Mouse (Mus musculus) megakaryocyte-erythroid progenitor cell, adult 5-6 weeks (primary cell): ENCODE results near the gene St6galnac6. TPM values are rescaled to one million over a fixed set of nuclear protein-coding genes. Genes with fewer than 3 reads are reported as not detected.

ENCODE experiments used
- ATAC-seq: replicated peaks from 2 replicates; pipeline ENCODE4 v1.8.0; 2016; ENCODE audit warnings: mild to moderate bottlenecking, inconsistent platforms; ENCODE audit not compliant: severe bottlenecking, poor library complexity, low FRiP score, low TSS enrichment
- total RNA-seq, 2 experiments: library from RNA; stranded (forward) in 1 of 2; stranded (reverse) in 1 of 2; fragments of 200-1000, 215-1000 nt in 1 of 2; fragments of >200 nt in 1 of 2; fragmentation: Nextera tagmentation in 1 of 2; gene quantifications; 2 replicates each; pipeline ENCODE4 v1.2.3; 2014 to 2017

St6galnac6 gene
- total RNA-seq, 2 experiments from 2014 or later, result 6.5 to 19.1 TPM

DNA sequence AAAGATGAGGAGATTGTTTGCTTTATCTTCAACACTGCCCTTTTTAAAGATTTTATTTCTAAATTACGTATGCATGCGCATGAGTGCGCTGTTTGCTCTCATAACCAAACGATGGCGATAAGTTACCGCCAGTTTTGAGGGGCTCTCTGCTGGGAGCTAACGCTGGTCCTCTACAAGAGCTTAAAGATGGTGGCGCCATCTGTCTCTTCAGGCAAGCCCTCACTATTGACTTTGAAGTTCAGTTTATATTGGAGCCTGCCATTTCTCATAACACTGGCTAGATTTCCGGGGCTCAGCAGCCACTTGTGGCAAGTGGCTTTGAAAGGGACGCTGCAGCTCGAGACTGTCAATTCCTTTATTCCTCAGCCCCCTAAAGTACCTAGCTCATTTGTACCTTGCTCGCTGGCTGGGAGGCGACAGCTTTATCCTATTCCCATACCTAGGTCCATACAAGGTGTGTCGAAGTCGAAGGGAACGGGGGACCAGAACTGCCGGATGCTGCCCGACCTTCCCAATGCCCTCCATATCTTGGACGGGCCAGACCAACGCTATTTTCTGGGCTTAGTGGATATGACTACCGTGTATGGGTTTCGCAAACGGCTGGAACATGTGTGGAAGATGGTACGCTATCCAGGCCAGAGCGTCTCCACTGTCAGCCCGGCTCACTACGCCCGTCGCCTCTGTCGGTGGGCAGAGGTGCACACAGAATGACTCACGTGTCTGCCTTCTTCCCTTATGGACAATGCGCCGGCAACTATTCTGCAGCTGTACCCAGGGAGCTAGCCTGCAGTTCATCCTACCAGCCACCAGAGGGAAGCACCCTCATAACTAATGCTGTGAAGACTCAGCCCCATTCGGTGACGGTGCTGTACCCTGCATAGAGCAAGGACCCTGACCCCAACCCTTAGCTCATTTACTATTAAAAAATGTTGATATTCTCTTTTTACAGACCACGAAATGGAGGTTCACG lies 16.4 kb upstream of the St6galnac6 start:
- peak; percentile 50 for ATAC-seq

DNA sequence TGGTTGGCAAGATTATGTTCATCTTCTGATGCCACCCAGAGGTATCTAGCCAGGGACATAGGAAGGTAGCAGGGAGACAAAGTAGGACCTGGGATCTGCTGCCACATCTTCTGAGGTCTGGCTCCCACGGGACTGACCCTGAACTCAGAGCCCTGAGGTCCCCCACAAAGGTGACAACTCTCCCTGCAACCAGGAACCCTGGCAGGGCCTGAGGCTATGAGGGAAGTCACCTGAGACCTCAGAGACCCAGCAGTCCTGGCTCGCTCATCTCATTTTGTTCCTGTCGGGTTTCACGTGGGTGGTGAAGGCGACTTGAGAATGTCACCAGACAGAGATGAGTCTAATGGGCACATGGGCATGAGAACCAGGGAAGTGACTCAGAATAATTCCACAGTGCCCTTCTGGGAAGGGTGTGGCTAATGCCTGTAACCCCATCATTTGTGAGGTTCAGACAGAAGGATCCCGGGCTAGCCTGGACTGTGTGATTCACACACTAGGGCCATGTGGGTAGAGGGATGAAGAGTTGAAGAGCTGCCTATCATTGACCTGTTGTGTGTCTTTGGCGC lies 14.3 kb upstream of the St6galnac6 start:
- no peak for ATAC-seq

DNA sequence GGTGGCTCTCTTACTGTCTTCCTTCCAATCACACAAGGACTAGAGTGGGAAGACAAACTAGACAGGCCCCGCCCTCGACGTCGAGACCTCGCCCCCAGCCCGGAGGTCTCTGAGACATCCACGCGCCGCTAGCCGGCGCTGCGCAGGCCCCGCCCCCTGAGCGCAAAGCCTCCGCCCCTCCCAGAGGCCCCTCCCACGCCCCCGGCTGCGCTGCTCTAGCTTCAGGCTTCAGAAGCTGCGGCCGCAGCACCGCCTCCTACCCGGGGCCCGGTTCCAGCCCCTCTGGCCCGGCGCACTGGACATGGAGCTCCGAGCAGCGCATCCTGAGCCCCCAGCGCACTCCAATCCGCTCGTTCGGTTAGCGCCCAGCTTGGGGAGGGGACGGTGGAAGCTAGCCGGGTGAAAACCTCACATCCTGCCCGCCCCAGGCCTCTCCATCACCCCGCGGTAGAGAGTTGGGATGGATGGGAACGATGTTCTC lies 12.6 kb upstream of the St6galnac6 start, which contains the start of gene St6galnac4:
Gene St6galnac4 (plus strand): TSS at position 225 of the 481 bp plus-strand sequence.
- peak; percentile 76 for ATAC-seq

DNA sequence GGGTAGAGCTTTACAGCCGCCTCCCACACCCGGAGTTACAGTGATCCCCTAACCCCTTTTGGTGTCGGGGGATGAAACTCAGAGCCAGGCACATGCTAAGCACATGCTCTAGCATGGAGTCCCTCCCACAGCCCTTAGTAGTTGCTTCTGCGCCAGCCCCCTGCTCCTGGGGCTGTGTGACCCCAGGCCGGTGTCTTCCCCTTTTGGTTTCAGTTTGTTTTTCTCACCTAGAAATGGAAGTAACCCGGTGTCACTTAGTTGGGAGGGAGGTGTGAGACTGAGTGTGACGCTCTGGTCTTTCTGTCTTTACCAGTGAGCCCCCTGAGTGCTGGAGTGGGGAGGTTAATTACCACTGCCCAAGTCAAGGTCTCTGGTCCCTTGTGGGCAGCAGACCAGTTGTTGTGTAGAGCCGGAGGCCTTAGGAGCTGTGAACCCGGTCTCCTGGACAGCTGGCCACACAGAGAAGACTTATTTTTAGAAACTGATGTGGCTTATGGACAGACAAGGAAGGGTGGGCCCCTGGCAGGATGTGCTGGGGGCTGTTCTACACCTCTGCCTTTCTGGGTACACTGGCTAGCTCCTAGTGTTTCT lies 11.7 kb upstream of the St6galnac6 start:
- ATAC-seq, result peak; percentile 10; the same call in 1 of the 2 replicates

DNA sequence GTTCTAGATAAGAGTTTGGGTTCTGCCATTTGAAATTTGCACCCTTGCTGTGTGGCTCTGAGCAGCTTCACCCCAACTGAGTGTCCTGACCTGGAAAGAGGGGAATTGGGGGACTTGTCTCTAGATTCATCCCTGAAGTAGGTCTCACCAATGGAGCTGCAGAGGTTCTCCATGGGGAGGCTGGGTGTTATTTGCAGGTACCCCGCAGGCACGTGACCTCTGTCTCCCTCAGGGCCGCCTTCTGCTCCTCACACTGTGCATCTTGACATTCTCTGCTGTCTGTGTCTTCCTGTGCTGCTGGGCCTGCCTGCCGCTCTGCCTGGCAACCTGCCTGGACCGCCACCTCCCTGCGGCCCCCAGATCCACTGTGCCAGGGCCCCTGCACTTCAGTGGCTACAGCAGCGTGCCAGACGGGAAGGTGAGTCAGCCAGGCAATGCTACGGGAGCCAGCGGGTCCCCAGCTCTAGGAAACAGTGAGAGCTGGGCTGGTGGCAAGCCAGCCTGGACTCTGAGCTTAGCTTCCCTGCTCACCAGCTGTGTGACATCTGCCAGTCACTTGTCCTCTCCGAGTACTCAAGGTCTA lies 10.2 kb upstream of the St6galnac6 start:
- ATAC-seq, result no peak

DNA sequence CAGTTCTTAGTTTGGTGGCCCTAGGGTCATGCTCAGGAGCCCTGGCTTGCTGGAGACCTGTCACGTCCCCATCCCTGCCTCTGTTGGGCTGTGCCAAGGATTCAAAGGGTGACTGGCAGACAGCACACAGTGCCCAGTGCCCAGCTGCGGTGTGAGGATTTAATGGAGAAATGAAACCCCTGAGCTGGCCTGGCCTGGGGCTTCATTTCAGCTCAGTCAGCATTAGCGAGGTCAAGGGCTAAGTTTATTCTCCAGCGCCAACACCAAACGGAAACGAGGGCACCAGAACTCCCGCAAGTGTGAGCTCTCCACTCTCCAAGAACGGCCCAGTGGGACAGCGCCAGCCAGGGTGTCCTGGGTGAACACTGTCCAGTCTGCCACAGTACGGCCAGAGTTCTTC lies 9.3 kb upstream of the St6galnac6 start:
- no peak for ATAC-seq

DNA sequence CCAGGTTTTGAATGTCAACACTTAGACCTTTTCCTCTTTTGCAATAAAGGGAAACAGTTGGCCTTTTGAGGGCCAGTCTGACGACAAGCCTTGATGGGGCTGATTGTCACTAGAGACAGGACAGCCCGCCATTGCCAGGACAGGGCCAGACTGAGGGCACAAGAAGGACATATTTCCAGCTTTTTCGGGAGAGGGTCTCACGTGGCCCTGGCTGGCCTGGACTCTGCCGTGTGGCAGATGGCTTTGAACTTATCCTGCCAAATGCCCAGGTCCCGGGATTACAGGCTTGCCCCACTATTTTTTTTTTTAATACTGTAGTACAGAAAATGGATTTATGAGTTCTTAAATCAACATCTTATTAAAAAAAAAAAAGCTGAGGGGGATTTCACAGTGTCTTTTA lies 8.3 kb upstream of the St6galnac6 start:
- no peak for ATAC-seq

DNA sequence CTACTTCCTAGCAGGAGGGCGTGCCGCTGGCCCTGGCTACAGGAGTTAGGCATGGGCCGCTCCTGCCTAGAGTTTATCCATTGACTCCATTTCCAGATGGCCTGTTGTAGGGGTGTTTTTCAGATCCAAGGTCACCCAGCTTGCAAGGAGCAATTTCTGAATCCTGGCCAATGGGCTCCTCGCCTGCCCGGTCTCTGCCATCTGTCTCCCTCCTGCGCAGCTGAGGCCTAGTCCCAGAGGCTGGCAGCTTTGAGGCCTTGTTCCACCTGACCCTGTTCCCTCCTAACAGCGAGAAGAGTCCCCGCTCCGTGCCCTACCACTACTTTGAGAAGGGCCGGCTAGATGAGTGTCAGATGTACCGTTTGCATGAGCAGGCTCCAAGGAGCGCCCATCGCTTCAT lies 2.8 kb upstream of the St6galnac6 start:
- ATAC-seq, result no peak

DNA sequence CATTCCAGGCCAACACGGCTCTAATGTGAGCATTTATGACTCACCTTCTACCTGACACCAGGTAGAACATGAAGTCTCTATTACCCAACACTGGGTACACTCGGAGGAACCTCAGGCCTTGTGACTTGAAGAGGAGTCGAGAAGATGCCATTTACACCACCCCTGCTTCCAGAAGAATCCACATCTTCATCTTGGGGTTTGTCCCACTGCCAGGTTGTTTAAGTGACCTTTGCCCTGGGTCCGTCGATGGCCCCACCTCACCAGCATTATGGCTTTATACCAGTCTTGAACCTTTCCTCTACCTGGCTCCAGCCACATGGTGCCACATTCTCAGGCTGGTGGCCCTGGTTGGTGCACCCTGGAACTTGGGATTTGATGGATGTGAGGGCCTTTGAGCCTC lies 2.3 kb upstream of the St6galnac6 start:
- no peak for ATAC-seq

DNA sequence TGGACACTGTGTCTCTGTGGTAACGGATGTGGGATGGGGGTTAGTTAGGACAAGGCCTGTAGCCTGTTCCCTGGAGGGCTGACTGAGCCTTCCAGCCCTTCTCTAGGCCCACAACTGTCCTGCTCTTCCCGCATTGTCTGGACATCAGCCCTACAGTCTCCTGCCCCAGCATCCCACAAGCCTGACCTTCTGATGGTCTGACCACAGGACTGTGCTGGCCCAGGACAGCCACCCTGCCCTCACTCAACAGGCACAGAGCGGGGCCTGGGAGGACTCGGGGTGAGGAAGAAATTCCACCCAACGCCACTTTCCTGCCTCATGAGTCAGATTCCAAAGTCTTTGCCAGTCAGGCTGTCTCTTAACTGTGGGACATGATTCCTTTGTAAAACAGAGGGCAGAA lies 1.8 kb upstream of the St6galnac6 start:
- ATAC-seq, result no peak

DNA sequence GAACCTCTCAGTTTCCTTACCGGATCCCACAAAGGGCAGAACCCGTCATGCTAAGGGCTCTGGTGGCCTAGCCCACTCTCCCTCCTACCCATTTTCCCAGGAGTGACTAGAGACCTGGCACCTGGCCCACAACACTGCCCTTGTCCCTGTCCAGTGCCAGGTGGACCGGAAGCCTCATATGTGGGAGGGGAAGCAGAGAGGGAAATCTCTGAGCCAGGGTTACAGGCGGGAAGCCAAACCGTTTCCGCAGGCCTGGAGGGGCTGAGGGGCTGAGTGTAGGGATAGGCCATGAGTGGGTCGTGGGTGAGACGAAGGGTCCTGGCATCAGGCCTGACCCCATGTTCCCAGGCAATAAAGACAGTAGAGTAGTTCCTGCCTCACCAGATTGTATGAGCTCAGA lies 1.0 kb upstream of the St6galnac6 start:
- no peak for ATAC-seq

DNA sequence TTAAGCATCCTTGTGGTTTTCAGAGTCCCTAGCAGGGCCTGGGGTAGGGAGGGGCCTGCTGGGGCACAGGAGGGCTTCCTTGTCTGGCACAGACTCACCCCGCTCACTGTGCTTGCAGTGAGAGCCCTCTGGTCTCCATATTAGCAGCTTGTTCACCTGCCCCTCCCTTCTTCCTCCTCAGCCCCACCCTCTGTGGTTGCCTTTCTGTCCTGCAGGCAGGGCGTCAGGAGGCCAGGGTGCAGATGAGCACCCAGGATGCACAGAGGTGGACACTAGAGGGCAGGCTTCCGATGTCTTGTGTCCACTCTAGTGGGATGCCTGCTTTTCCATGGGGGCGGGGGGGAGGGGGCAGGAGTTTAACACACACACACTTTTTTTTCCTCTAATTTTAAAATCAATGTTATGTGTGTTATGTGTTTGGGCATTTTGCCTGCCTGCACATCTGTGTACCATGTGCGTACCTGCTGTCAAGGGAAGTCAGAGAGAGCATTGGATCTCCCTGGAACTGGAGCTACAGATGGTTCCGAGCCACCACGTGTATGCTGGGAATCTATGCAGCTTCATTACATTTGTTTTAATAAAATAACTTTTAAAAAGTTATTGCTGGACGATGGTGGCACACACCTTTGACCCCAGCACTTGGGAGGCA lies 2.0 kb downstream of the St6galnac6 start:
- ATAC-seq, result peak; percentile 81

DNA sequence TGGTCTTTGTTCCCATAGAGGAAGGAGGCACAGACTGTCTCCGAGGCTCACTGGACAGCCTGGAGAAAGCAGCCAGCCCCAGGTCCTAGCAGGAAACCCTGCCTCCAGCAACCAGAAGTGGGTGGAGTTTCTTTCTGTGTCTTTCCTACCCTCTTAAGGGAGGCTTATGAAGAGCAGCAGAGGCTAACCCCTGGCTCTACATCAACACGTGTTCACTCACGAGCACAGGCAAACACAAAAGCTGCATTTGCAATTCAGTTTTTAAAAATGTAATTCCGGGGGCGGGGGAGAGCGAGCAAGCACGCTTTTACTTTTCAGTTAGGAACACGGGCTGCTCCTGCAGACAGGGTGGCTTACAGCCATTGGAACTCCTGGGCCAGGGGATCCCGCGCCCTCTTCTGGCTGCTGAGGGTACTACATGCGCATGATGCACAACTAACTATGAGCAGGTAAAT lies 3.1 kb downstream of the St6galnac6 start:
- peak; percentile 60 for ATAC-seq

DNA sequence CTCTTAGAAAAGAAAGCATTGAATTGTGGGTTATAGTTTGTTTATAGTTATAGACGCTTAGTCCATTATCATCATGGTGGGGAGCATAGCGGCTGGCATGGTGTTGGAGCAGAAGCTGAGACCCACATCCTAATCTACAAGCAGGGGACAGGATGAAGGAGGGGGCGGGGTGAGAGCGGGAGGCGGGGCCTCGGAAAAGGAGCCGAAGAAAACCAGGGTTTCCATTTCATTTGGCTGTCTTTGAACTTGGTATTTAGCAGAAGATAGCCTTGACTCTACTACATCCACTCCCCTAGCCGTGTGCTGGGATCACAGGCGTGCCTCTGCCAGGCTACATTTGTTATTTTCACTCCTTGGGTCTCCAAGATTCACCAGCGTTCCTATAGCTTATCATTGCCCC lies 5.1 kb downstream of the St6galnac6 start:
- ATAC-seq, result no peak

DNA sequence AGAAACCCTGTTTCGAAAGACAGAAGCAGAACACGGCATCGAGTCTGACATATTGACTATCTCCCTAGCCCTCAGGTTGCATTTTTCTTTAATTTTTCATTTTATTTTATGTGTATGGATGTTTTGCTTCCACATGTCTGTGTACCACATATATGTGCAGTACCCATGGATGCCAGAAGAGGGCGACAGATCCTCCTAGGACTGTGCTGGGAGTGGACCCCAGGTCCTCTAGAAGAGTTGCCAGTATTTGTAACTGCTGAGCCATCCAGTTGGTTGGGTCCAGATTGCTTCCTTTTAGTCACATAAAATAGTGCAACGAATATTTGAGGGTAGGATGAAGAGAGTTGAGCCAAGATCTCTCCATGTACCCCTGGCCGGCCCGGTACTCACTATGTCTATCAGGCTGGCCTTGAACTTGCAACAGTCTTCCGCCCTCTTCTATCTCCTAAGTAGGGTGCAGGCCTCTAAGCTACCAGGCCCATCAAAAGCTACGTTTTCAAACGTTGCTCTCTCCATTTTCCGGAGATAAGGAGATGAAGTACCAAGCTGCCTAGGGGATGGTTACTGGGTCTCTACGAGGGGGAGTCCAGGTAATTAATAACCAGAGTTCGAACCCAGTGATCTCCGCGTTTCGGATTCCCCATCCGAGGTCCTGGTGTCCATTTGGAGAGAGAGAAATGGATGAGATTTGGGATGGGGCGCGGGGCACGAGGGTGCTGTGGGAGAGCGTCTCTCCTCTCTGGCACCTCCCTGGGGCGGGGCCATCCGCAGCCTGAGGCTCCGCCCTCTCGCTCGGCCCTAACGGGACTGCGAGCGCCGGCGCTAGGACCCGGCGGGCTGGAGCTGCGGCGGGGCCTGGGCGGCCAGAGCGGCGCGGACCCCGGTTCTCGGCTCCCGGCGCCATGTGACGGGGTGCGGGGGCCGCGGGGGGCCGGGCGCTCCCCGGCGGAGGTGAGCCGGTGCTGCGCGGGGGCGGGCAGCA lies 6.9 kb downstream of the St6galnac6 start:
- ATAC-seq, result peak; percentile 57; the same call in 1 of the 2 replicates

DNA sequence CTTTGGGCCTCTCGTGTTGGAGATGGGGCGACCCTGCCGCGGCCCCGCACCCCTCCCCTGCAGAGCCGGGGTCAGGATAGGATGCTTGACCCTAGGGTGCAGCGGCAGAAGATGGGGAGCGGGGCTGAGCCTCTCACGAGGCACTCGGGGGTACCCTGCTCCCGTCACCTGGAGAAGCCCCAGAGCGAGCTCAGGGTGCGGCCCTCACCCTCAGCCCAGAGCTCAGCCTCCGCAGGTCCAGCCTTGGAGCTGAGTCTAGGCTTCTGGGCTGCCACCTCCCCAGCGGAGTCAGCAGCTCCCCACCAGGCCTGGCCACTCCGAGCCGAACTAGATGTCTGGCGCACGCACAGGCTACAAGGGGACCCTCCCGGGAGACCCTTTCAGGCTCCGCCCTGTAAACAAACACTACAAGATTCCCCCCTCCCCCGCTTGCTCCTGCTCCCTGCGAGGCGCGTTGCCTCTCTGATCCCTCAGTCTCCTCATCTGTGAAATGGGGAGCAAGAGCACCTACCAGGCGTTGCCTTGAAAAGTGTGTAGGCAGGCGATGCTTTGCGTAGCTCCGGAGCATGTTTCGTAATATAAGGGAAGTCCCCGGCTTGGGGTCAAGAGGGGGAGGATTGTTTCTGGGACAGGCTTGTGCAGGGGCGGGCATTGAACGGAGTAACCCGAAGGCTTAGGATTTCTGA lies 7.9 kb downstream of the St6galnac6 start:
- peak; percentile 32 for ATAC-seq

DNA sequence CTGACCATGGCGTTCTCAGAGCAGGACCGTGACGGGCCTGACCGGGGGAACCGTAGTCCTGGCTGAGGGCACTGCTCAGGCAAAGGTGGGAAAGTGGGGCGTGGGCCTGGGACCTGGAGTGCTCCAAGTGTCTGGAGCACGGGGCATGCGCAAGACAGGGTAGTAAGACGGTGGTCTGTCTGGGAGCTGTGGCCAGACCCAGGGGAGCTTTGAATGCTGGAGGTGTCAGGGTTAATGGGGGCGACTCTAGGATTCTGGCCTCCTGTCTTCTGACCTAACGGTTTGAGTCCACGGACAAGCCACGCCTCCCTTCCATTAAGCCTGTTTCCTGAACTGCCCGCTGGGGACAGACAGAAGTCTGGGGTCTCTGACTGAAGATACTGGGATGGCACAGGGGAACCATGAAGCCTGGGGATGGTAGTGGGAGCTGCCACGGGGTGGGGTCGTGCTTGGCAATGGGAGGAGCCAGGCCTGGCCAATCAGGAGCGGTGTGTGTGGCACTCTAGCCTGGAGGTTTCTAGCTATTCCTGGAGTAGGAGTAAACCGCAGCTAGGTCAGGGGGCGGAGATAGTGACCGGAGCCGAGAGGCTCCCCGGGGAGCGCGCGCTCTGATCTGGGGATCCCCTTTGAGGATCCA lies 8.8 kb downstream of the St6galnac6 start:
- ATAC-seq, result peak; percentile 64
